Mouse (Mus musculus): Measurements from ENCODE around the gene Bcas1. TPM values are rescaled to one million over a fixed set of nuclear protein-coding genes. Genes with fewer than 3 reads are reported as not detected.

Bcas1 gene
- total RNA-seq, 2 experiments from 2014 or later = 33.5 to 43.3 TPM

GRCm38 (mm10) chr2:170432152-170432551 lies 4.5 kb upstream of the Bcas1 start:
- intact Hi-C loops (cut with DNase I) = no loop called here
- no peak for DNase-seq (ENCODE audit: extremely low spot score in 1 of 2, low spot score in 2 of 2)

GRCm38 (mm10) chr2:170428966-170429365 lies 1.3 kb upstream of the Bcas1 start:
- intact Hi-C loops (cut with DNase I) = no loop called here
- DNase-seq (ENCODE audit: extremely low spot score in 1 of 2, low spot score in 2 of 2) = no peak

- no peak for DNase-seq (ENCODE audit: extremely low spot score in 1 of 2, low spot score in 2 of 2)
- intact Hi-C loops (cut with DNase I) = no loop called here
These were observed 3.5 kb downstream of the Bcas1 start for GRCm38 (mm10) chr2:170424131-170424530.

- intact Hi-C loops (cut with DNase I) = no loop called here
- DNase-seq (ENCODE audit: extremely low spot score in 1 of 2, low spot score in 2 of 2) = no peak
These were observed 5.7 kb downstream of the Bcas1 start for GRCm38 (mm10) chr2:170421924-170422323.

- peak in 1 of 2 experiments; percentile 50 for DNase-seq (ENCODE audit: extremely low spot score in 1 of 2, low spot score in 2 of 2)
These were observed 8.9 kb downstream of the Bcas1 start for GRCm38 (mm10) chr2:170418748-170419147.

GRCm38 (mm10) chr2:170411490-170412168 lies 16.0 kb downstream of the Bcas1 start:
- intact Hi-C loops (cut with DNase I) = no loop called here
- no peak for DNase-seq (ENCODE audit: extremely low spot score in 1 of 2, low spot score in 2 of 2)

More at GRCm38 (mm10) chr2:170418748-170419147, 8.9 kb downstream of the Bcas1 start:
- intact Hi-C loops (cut with DNase I) = no loop called here

GRCm38 (mm10) chr2:170410677-170411489 lies 16.8 kb downstream of the Bcas1 start:
- DNase-seq (ENCODE audit: extremely low spot score in 1 of 2, low spot score in 2 of 2) = no peak
- intact Hi-C loops (cut with DNase I) = no loop called here

- intact Hi-C loops (cut with DNase I) = loop anchor here (10.0 kb wide), 1 partner anchor 292 kb away; no protein-coding TSS in a partner anchor
- DNase-seq (ENCODE audit: extremely low spot score in 1 of 2, low spot score in 2 of 2) = peak; percentile 14 to 60
These were observed 21.2 kb downstream of the Bcas1 start for GRCm38 (mm10) chr2:170406438-170406837.

GRCm38 (mm10) chr2:170404781-170405573 lies 22.7 kb downstream of the Bcas1 start:
- DNase-seq (ENCODE audit: extremely low spot score in 1 of 2, low spot score in 2 of 2) = peak in 1 of 2 experiments; percentile 9
- intact Hi-C loops (cut with DNase I) = loop anchor here (5.0 to 10.0 kb wide), 2 partner anchors 48 to 290 kb away; no protein-coding TSS in a partner anchor

GRCm38 (mm10) chr2:170403666-170404385 lies 23.8 kb downstream of the Bcas1 start:
- DNase-seq (ENCODE audit: extremely low spot score in 1 of 2, low spot score in 2 of 2) = no peak
- intact Hi-C loops (cut with DNase I) = loop anchor here (5.0 to 10.0 kb wide), 2 partner anchors 47 to 289 kb away; no protein-coding TSS in a partner anchor

GRCm38 (mm10) chr2:170401211-170401799 lies 26.3 kb downstream of the Bcas1 start:
- peak; percentile 70 to 82 for DNase-seq (ENCODE audit: extremely low spot score in 1 of 2, low spot score in 2 of 2)
- intact Hi-C loops (cut with DNase I) = loop anchor here (5.0 to 10.0 kb wide), 2 partner anchors 44 to 287 kb away; no protein-coding TSS in a partner anchor

GRCm38 (mm10) chr2:170400666-170401065 lies 27.0 kb downstream of the Bcas1 start:
- no peak for DNase-seq (ENCODE audit: extremely low spot score in 1 of 2, low spot score in 2 of 2)
- intact Hi-C loops (cut with DNase I) = loop anchor here (5.0 to 10.0 kb wide), 2 partner anchors 43 to 286 kb away; no protein-coding TSS in a partner anchor

GRCm38 (mm10) chr2:170391994-170392393 lies 35.7 kb downstream of the Bcas1 start:
- intact Hi-C loops (cut with DNase I) = no loop called here
- DNase-seq (ENCODE audit: extremely low spot score in 1 of 2, low spot score in 2 of 2) = no peak

- intact Hi-C loops (cut with DNase I) = no loop called here
- DNase-seq (ENCODE audit: extremely low spot score in 1 of 2, low spot score in 2 of 2) = no peak
These were observed 39.3 kb downstream of the Bcas1 start for GRCm38 (mm10) chr2:170388320-170388719.

GRCm38 (mm10) chr2:170385556-170385955 lies 42.1 kb downstream of the Bcas1 start:
- DNase-seq (ENCODE audit: extremely low spot score in 1 of 2, low spot score in 2 of 2) = no peak
- intact Hi-C loops (cut with DNase I) = no loop called here

- intact Hi-C loops (cut with DNase I) = no loop called here
- no peak for DNase-seq (ENCODE audit: extremely low spot score in 1 of 2, low spot score in 2 of 2)
These were observed 42.9 kb downstream of the Bcas1 start for GRCm38 (mm10) chr2:170384770-170385169.

GRCm38 (mm10) chr2:170373391-170373790 lies 54.3 kb downstream of the Bcas1 start:
- intact Hi-C loops (cut with DNase I) = no loop called here
- DNase-seq (ENCODE audit: extremely low spot score in 1 of 2, low spot score in 2 of 2) = no peak

GRCm38 (mm10) chr2:170365676-170366075 lies 62.0 kb downstream of the Bcas1 start:
- intact Hi-C loops (cut with DNase I) = no loop called here
- no peak for DNase-seq (ENCODE audit: extremely low spot score in 1 of 2, low spot score in 2 of 2)
